Mouse (Mus musculus) adrenal gland, postnatal 4 days (tissue): Measurements from ENCODE around the gene Ppm1l. TPM values are rescaled to one million over a fixed set of nuclear protein-coding genes. Genes with fewer than 3 reads are reported as not detected.

Experiments
- DNase-seq, 2 experiments: peaks; one replicate each; pipeline ENCODE4 v3.0.0; 2021 to 2022; ENCODE audit warnings: low spot score in 2 of 2, mixed read lengths in 2 of 2
- total RNA-seq, 2 experiments: library from RNA; stranded (reverse); gene quantifications; 2 replicates each; pipeline ENCODE4 v1.2.3; 2021

Ppm1l gene
- total RNA-seq, 2 experiments from 2014 or later: 15.6 to 17.0 TPM

- DNase-seq: no peak
These were observed 112.7 kb downstream of the Ppm1l start for GRCm38 (mm10) chr3:69429319-69429718.

GRCm38 (mm10) chr3:69433580-69433979, 116.9 kb downstream of the Ppm1l start:
- no peak for DNase-seq

GRCm38 (mm10) chr3:69438773-69439514, 122.3 kb downstream of the Ppm1l start:
- DNase-seq: no peak

GRCm38 (mm10) chr3:69440761-69441160, 124.1 kb downstream of the Ppm1l start:
- no peak for DNase-seq

- DNase-seq: no peak
These were observed 130.3 kb downstream of the Ppm1l start for GRCm38 (mm10) chr3:69446989-69447388.

GRCm38 (mm10) chr3:69449041-69449440, 132.4 kb downstream of the Ppm1l start:
- no peak for DNase-seq

- DNase-seq: no peak
These were observed 137.7 kb downstream of the Ppm1l start for GRCm38 (mm10) chr3:69454330-69454729.

GRCm38 (mm10) chr3:69456071-69456470, 139.4 kb downstream of the Ppm1l start:
- no peak for DNase-seq

- DNase-seq: no peak
These were observed 142.1 kb downstream of the Ppm1l start for GRCm38 (mm10) chr3:69458756-69459155.

- DNase-seq: no peak
These were observed 145.3 kb downstream of the Ppm1l start for GRCm38 (mm10) chr3:69461956-69462355.

GRCm38 (mm10) chr3:69465751-69466150, 149.1 kb downstream of the Ppm1l start:
- no peak for DNase-seq

GRCm38 (mm10) chr3:69468280-69469008, 151.8 kb downstream of the Ppm1l start:
- no peak for DNase-seq

GRCm38 (mm10) chr3:69469463-69470141, 152.9 kb downstream of the Ppm1l start:
- DNase-seq: no peak

GRCm38 (mm10) chr3:69470142-69470796, 153.6 kb downstream of the Ppm1l start:
- DNase-seq: no peak

- no peak for DNase-seq
These were observed 159.3 kb downstream of the Ppm1l start for GRCm38 (mm10) chr3:69475850-69476450.

- no peak for DNase-seq
These were observed 163.3 kb downstream of the Ppm1l start for GRCm38 (mm10) chr3:69479937-69480336.

GRCm38 (mm10) chr3:69481835-69482234, 165.2 kb downstream of the Ppm1l start:
- peak in 1 of 2 experiments; percentile 36 for DNase-seq

GRCm38 (mm10) chr3:69484006-69484574, 167.4 kb downstream of the Ppm1l start:
- DNase-seq: no peak

GRCm38 (mm10) chr3:69484582-69484981, 167.9 kb downstream of the Ppm1l start:
- no peak for DNase-seq

- DNase-seq: no peak
These were observed 168.7 kb downstream of the Ppm1l start for GRCm38 (mm10) chr3:69485347-69485746.

GRCm38 (mm10) chr3:69485756-69486155, 169.1 kb downstream of the Ppm1l start:
- peak in 1 of 2 experiments; percentile 14 for DNase-seq
